ENCODE assay signal across 7 mouse cellular contexts in the genomic region with DNA sequence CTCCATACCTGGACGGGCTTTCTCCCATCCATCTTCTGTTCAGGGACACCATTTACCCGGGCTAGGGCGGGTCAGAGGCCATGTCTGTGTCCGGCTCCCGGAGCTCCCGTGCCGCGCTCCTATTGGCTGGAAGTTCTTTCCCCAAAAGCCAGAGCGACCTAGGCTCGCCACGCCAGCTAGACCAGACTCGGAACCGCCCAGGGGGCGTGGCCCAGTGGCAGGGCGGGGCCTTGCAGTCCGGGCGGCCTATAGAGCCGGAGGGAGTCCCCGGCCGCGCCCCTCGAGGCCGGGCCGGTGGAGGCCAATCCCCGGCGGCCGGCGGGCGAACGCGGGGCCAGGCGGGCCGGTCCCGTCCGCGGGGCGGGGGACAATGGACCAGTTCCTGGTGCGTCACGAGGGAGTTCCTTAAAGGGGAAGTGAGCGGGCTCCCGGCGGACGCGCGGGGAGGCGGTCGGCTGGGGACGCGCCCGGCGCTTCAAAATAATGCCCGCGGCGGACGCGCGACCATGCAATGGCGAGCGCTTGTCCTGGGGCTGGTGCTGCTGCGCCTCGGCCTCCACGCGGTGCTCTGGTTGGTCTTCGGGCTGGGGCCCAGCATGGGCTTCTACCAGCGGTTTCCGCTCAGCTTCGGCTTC. TPM values are rescaled to one million over a fixed set of nuclear protein-coding genes. Genes with fewer than 3 reads are reported as not detected.
DNase-seq lines count a peak whose midpoint lies in the region; ATAC-seq and TF ChIP-seq lines count a peak whose summit lies in the region.

TSS of gene Edem1 (plus strand) at position 408 of the 635 bp plus-strand sequence.

- H3K9ac ChIP-seq in intestine, postnatal 0 days (ENCODE audit: low read depth, low read length): peak within 1 kb of the TSS; percentile 92
- H3K9ac ChIP-seq in midbrain, embryonic 12.5 days (replicated peaks): peak within 1 kb of the TSS; percentile 76

- no peak for TF ChIP-seq CTCF in intestine, postnatal 0 days (IDR thresholded peaks at IDR 0.05; ENCODE audit: low read depth)
- TF ChIP-seq CTCF in small intestine, adult 2 months (IDR thresholded peaks at IDR 0.05; ENCODE audit: extremely low read depth, insufficient read length, insufficient replicate concordance, low read depth, low read length): no peak

- no peaks in the 10 kb centered on the region for H3K27me3 ChIP-seq in embryonic facial prominence, embryonic 10.5 days (replicated peaks; ENCODE audit: low read depth, poor library complexity, severe bottlenecking)
- H3K27me3 ChIP-seq in intestine, postnatal 0 days (replicated peaks; ENCODE audit: control insufficient read depth, insufficient read depth, low read length): no peaks in the 10 kb centered on the region
- H3K27me3 ChIP-seq in midbrain, embryonic 12.5 days: no peaks in the 10 kb centered on the region
- no peaks in the 10 kb centered on the region for H3K27me3 ChIP-seq in small intestine, adult 2 months (ENCODE audit: control insufficient read depth, insufficient read depth, low read length)

- H3K4me2 ChIP-seq in intestine, postnatal 0 days (replicated peaks; ENCODE audit: low read depth): peak within 1 kb of the TSS; percentile 74
- peak within 1 kb of the TSS; percentile 79 for H3K4me2 ChIP-seq in midbrain, embryonic 12.5 days (replicated peaks)

- peak within 1 kb of the TSS; percentile 93 for H3K4me3 ChIP-seq in embryonic facial prominence, embryonic 10.5 days
- peak within 1 kb of the TSS; percentile 93 for H3K4me3 ChIP-seq in intestine, postnatal 0 days (ENCODE audit: low read depth, low read length)
- H3K4me3 ChIP-seq in midbrain, embryonic 12.5 days: peak within 1 kb of the TSS; percentile 68
- H3K4me3 ChIP-seq in small intestine, adult 2 months (ENCODE audit: low read depth, low read length): peak within 1 kb of the TSS; percentile 88

- H3K36me3 ChIP-seq in embryonic facial prominence, embryonic 10.5 days (replicated peaks): peaks cover 12% of the 10 kb centered on the region
- 0 out of 2 replicates have a peak, but pooled peaks cover 3% of the 10 kb centered on the region for H3K36me3 ChIP-seq in intestine, postnatal 0 days (ENCODE audit: control insufficient read depth, insufficient read depth)
- peaks cover 3% of the 10 kb centered on the region; the same call in 1 of the 2 replicates for H3K36me3 ChIP-seq in midbrain, embryonic 12.5 days
- peaks cover 3% of the 10 kb centered on the region; the same call in 1 of the 2 replicates for H3K36me3 ChIP-seq in small intestine, adult 2 months (ENCODE audit: control insufficient read depth, insufficient read depth, low read length)

- H3K9me3 ChIP-seq in embryonic facial prominence, embryonic 10.5 days: no peaks in the 10 kb centered on the region
- H3K9me3 ChIP-seq in intestine, postnatal 0 days (ENCODE audit: control insufficient read depth): no peaks in the 10 kb centered on the region
- no peaks in the 10 kb centered on the region for H3K9me3 ChIP-seq in midbrain, embryonic 12.5 days

- peak; percentile 99 for ATAC-seq in intestine, postnatal 0 days
- peak; percentile 99 for ATAC-seq in midbrain, embryonic 12.5 days (ENCODE audit: low FRiP score, low read depth)

- under 1% methylated on average over 66 of the region's 67 CpGs for WGBS in embryonic facial prominence, embryonic 10.5 days
- WGBS in intestine, postnatal 0 days: under 1% methylated on average over 52 of the region's 67 CpGs
- WGBS in midbrain, embryonic 12.5 days: 1% methylated on average over 56 of the region's 67 CpGs
- under 1% methylated on average over 67 of the region's 67 CpGs for WGBS in small intestine, adult 2 months

- peak; percentile 90 for TF ChIP-seq POLR2A in small intestine, adult 2 months (IDR thresholded peaks at IDR 0.05; ENCODE audit: low read depth, low read length)

- peak; percentile 100 for DNase-seq in adrenal gland, postnatal 10 days
- peak; percentile 99 for DNase-seq in embryonic facial prominence, embryonic 10.5 days (ENCODE audit: low spot score)
- DNase-seq in gonadal fat pad, adult 2 months (ENCODE audit: low read depth): peak; percentile 52
- peak; percentile 96 for DNase-seq in left cerebral cortex, postnatal 4 days

- H3K4me1 ChIP-seq in embryonic facial prominence, embryonic 10.5 days: peaks cover 24% of the 10 kb centered on the region
- H3K4me1 ChIP-seq in intestine, postnatal 0 days (replicated peaks; ENCODE audit: control insufficient read depth, insufficient read depth, low read length): peaks cover 15% of the 10 kb centered on the region; the same call in 1 of the 2 replicates
- H3K4me1 ChIP-seq in midbrain, embryonic 12.5 days: peaks cover 19% of the 10 kb centered on the region
- H3K4me1 ChIP-seq in small intestine, adult 2 months (ENCODE audit: control insufficient read depth, insufficient read depth, insufficient read length, low read length): peaks cover 13% of the 10 kb centered on the region; the same call in 1 of the 2 replicates

- H3K27ac ChIP-seq in embryonic facial prominence, embryonic 10.5 days (replicated peaks): peak within 1 kb of the TSS; percentile 95
- H3K27ac ChIP-seq in intestine, postnatal 0 days (ENCODE audit: low read depth, low read length): peak within 1 kb of the TSS; percentile 92
- H3K27ac ChIP-seq in midbrain, embryonic 12.5 days (replicated peaks): peak within 1 kb of the TSS; percentile 65
- peak within 1 kb of the TSS; percentile 90 for H3K27ac ChIP-seq in small intestine, adult 2 months (ENCODE audit: insufficient read depth, low read depth, low read length)

- intact Hi-C loops in left cerebral cortex, postnatal 4 days (cut with DNase I): no loop called here

RNA-seq across cellular contexts. Expression of gene Edem1, which starts in this region (rescaled TPM):
- 10 to 100 TPM; 55.7 to 56.7 TPM for total RNA-seq in adrenal gland, postnatal 10 days (2021)
- 19.1 and 19.9 TPM in 2 replicates for polyA plus RNA-seq in embryonic facial prominence, embryonic 10.5 days (2016; fragmentation: Nextera tagmentation; extraction: Ambion mirVana)
- polyA plus RNA-seq in gonadal fat pad, adult 2 months (2012; rRNA removed): 26.8 and 28.5 TPM in 2 replicates
- polyA plus RNA-seq in intestine, postnatal 0 days (2015; fragmentation: Nextera tagmentation; extraction: Ambion mirVana): 40.4 and 41.3 TPM in 2 replicates
- 10 to 100 TPM; 40.0 to 48.9 TPM for total RNA-seq in left cerebral cortex, postnatal 4 days (2021)
- 15.0 and 19.8 TPM in 2 replicates for polyA plus RNA-seq in midbrain, embryonic 12.5 days (2016; fragmentation: Nextera tagmentation; extraction: Ambion mirVana)
- 30.8 and 55.9 TPM in 2 replicates for polyA plus RNA-seq in small intestine, adult 2 months (2012; rRNA removed)

Comparison
In these comparisons a context has a peak if more than half of its experiments do, and no peak if none do; other contexts are left out.
1. Peak in every context shown above with its lines: DNase-seq, ATAC-seq, H3K4me3 ChIP-seq and H3K27ac ChIP-seq.